Mouse (Mus musculus) lung, postnatal 14 days (tissue): Measurements from ENCODE around the gene Mettl7b.

Experiments used
- DNase-seq: peaks from one replicate; pipeline ENCODE4 v3.0.0; 2021

Mettl7b gene

GRCm38 (mm10) chr10:128945675-128946074, 15.1 kb downstream of the Mettl7b start:
- peak; percentile 63 for DNase-seq

GRCm38 (mm10) chr10:128940475-128941061, 20.2 kb downstream of the Mettl7b start:
- DNase-seq: no peak

GRCm38 (mm10) chr10:128938974-128939373, 21.8 kb downstream of the Mettl7b start:
- DNase-seq: no peak

DNA sequence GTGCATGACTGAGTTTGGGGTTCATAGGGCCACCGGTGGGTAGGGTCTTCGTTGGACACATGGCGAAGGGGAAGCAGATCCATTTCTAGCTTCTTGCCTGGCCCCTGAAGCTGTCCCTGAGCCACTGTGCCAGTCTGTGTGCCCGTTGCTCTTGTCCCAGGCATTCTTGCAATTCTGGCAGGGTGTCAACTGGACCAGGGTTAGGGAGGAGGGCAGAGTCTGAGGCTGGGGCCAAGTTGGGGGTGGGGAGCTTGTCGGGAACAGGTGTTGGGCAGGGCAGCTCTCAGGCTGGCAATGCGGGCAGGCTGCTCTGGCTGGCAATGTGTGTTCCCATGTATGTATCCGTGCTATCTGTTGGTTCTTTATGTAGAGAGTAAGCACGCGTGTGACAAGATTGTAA, 22.3 kb downstream of the Mettl7b start:
- DNase-seq: peak; percentile 73

GRCm38 (mm10) chr10:128937756-128938390, 22.9 kb downstream of the Mettl7b start:
- DNase-seq: no peak

DNA sequence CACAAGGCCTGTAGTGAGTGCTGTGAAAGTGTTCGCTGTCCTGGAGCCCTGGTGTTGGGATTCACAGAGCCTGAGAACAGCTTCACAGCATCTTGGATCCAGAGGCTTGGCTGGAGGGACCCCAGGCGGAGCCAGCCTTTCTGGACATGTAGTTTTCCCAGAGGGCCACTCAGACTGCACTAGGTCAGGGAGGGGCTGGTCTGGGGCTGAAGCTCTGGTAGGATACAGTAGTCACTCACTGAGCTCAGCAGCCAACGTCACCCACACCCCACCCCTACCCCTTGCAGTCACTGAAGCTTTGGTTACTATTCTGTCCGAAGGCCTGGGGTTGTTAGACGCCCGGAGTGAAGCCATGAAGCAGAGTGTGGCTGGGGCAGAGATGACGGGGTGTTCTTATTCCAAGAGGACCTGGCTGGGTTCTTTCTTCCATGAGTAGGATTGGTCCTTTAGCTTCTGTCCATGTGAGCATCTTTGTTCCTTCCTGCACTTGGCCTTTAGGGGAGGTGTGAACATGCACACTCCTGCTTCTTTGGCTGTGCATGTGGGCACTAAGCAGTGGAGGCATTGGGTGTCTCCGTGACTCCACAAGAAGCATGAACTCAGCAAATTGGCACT, 24.9 kb downstream of the Mettl7b start:
- DNase-seq: no peak

- DNase-seq: no peak
These were observed 25.6 kb downstream of the Mettl7b start for GRCm38 (mm10) chr10:128934997-128935787.

DNA sequence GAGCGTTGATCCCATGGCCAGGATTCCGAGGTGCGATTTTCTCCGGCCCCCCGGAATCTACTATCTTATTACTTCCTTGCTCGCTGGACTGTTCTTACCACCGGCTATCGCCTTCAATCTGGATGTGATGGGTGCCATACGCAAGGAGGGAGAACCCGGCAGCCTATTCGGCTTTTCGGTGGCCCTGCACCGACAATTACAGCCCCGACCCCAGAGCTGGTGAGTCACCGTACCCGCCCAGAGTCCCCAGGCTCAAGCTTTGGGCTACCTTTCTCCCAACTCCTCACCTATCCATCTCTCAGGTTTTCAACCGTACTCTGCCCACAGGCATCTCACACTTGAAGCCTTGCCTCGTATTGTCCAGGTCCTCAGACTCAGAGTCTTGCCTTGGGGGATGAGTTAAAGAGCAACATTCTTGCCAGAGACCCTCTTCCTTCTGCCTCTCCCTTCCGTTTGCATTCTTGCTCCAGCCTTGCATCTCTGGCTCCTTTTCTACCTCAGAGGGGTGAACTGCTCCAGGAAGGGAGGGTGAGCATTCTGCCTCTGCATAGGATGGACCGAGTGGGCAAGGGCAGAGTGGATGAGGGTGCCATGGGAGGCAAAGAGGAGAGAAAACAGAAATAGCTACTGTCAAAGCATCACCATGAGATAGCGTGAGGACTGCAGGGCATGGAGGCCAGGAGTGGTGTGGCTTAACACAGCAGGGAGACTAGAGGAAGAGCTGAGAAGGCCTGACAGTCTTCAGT, 26.6 kb downstream of the Mettl7b start:
- no peak for DNase-seq

- DNase-seq: peak; percentile 45
These were observed 27.2 kb downstream of the Mettl7b start, which contains the start of gene Itga7 for GRCm38 (mm10) chr10:128933574-128933973. Gene Itga7, plus strand, starts transcription at chr10:128933818.

GRCm38 (mm10) chr10:128931441-128931840, 29.3 kb downstream of the Mettl7b start:
- no peak for DNase-seq

DNA sequence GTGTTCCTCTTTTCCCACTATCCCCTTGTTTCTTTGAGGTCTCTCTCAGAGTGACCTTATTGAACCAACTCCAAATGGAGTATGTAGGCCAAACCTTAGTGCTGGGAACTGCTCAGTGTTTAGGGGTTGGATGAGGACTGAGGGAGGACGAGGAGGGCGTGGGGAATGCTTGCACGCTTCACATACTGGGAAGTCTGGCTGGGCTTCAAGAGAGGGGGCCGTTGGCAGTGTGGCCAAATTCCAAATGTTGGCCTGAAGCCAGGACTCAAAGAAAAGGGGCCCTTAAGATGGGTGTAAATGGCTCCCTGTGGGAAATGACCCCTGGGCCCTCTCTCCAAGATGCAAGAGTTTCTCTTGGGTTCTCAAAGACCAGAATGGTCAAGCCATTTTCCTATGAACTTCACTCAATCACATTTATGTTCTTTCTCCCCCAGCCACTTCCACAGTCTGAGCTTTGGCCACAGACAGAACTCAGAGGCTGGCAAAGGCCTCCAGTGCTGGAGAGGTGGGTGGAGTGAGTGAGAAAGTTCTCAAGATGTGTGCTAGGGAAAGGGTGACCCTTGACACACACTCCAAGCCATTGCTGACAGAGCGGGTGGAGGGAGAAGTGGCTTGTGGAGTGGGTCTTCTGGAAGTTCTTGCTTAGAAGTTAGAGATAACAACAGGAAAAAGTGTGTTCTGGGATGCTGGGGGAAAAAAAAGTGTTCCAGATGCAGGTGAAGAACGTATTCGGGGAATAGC, 31.0 kb downstream of the Mettl7b start:
- peak; percentile 62 for DNase-seq

GRCm38 (mm10) chr10:128928356-128928755, 32.4 kb downstream of the Mettl7b start:
- DNase-seq: no peak

GRCm38 (mm10) chr10:128923935-128924334, 36.9 kb downstream of the Mettl7b start, which contains the start of gene Bloc1s1:
Gene Bloc1s1, minus strand, starts transcription at chr10:128924035.
- DNase-seq: no peak

GRCm38 (mm10) chr10:128923013-128923691, 37.6 kb downstream of the Mettl7b start:
- DNase-seq: peak; percentile 96

DNA sequence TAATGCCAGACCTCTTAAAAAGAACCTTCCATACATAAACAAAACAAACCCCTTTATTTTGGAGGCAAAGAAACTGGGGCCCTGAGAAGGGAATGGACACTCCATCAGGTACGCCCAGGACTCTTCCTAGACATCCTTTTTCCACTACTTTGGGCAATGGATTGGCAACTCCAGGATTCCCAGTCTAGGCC, 38.1 kb downstream of the Mettl7b start, which contains the start of gene Rdh5:
TSS of gene Rdh5 (minus strand) at position 67 of the 191 bp plus-strand sequence.
- DNase-seq: no peak

- no peak for DNase-seq
These were observed 38.6 kb downstream of the Mettl7b start for GRCm38 (mm10) chr10:128921883-128922821.

DNA sequence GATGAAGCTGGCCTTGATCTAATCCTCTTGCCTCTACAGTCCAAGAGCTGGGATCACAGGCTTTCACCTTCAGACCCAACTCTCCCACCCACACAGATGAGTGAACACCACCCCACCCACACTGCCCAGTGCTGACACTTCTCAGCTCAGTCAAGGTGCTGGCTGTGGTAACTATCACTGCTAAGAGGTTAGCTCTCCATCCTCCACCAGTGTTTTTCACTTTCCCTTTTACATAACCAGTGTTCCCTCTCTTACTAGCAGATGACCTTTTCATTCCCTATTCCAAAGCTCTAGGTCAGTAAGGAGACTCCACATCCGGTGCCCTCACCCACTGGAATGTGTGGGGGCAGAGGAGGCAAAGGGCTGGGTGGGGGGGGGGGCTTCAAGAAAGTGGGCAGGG, 39.5 kb downstream of the Mettl7b start:
- DNase-seq: no peak

DNA sequence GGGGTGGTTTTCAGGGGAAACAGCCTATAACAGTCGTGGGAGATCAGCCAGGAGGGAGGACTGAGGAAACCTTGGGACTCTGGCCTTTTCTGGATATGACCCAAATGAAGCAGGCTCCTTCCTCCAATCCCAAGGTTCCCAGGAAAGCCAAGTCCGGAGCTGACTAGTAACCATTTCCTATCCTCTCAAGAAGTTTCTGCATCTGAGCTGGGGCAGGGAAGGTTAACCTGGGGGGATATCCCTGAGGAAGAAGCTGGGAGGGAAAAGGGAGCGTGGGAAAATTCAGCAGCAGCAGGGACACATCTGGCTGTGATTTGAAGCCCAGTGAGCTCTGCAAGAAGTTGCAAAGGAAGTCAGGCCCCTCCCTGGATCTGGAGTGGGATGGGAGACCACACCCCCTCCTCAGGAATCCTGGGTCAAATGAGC, 40.0 kb downstream of the Mettl7b start:
- no peak for DNase-seq

- DNase-seq: no peak
These were observed 40.8 kb downstream of the Mettl7b start for GRCm38 (mm10) chr10:128919966-128920365.

DNA sequence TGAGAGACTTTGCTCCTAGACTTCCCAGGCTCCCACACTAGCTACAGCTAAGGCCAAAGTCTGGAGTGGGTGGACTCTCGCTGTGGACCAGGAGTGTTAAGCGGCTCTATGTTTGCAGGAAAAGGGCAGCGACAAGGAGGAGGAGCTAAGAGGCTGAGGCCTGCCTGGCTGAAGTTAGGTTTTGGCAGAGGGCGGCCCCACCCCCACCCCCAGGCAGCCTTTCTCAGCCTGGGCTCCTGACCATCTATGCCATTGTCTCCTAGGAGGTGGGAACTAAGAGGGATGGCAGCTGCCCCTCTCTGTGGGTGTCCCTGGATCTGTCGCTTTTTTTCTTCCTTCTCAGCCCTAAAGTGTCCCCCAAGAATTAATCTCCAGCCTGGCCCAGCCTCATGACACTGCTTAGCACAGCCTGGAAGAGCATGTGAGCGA, 41.6 kb downstream of the Mettl7b start:
- DNase-seq: no peak
